Mouse (Mus musculus): ENCODE measurements around the gene Npas2. TPM values are rescaled to one million over a fixed set of nuclear protein-coding genes. Genes with fewer than 3 reads are reported as not detected.

Gene Npas2
- total RNA-seq, 2 experiments from 2014 or later = not detected

DNA sequence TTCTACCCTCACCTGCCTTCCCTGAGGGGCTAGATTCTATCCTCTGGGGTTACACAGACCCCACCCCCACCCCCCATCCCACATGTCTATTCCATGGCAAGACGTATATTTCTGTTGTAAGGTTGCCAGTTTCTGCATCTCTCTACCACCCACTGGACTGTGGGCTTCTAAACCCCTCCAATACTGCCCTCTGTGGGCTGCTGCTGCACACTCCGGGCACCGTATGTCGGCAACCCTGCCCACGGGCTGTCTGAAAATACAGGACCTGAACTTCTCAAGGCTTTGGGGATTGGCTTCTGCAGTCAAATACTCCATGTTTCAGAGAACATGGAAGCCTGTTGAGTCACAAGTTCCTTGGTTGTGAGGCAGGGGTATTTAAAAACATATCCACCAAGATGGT lies 17.4 kb downstream of the Npas2 start:
- ATAC-seq (replicated peaks; ENCODE audit: low FRiP score, poor library complexity, severe bottlenecking) = no peak

- no peak for ATAC-seq (replicated peaks; ENCODE audit: low FRiP score, poor library complexity, severe bottlenecking)
These were observed 19.5 kb downstream of the Npas2 start for GRCm38 (mm10) chr1:39212982-39213381.

DNA sequence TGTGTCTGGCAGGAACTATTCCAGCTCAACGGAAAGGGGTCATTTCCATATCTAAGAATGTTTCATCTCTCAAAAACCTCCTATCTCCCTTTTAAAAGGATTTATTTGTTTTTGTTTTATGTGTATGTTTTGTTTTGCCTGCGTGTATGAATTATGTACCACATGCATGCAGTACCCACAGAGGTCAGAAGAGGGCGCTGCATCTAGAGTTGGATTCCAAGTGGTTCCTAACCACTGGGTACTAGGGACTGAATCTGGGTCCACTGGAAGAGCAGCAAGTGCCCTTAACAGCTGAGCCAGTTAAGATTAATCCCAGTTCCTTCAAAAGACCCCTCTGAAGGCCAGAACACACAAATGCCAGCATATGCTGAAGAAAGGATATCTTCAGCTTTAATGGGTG lies 24.1 kb downstream of the Npas2 start:
- no peak for ATAC-seq (replicated peaks; ENCODE audit: low FRiP score, poor library complexity, severe bottlenecking)

- ATAC-seq (replicated peaks; ENCODE audit: low FRiP score, poor library complexity, severe bottlenecking) = no peak
These were observed 34.9 kb downstream of the Npas2 start for GRCm38 (mm10) chr1:39228401-39228800.

DNA sequence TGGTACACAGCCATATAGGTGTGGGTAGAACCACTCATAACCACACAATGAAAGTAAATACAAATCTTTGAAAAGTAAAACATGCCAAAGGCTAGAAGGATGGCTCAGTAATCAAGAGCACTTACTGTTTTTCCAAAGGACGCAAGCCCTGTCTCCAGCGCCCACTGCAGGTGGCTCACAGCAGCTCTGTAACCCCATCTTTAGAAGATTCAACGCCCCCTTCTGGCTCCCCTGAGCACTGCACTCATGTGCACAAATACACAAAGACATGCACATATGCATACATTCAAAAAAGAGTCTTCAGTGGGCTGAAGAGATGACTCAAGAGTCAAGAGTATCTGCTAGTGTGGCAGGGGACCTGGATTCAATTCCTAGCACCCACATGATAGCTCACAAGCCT lies 36.5 kb downstream of the Npas2 start:
- ATAC-seq (replicated peaks; ENCODE audit: low FRiP score, poor library complexity, severe bottlenecking) = no peak

DNA sequence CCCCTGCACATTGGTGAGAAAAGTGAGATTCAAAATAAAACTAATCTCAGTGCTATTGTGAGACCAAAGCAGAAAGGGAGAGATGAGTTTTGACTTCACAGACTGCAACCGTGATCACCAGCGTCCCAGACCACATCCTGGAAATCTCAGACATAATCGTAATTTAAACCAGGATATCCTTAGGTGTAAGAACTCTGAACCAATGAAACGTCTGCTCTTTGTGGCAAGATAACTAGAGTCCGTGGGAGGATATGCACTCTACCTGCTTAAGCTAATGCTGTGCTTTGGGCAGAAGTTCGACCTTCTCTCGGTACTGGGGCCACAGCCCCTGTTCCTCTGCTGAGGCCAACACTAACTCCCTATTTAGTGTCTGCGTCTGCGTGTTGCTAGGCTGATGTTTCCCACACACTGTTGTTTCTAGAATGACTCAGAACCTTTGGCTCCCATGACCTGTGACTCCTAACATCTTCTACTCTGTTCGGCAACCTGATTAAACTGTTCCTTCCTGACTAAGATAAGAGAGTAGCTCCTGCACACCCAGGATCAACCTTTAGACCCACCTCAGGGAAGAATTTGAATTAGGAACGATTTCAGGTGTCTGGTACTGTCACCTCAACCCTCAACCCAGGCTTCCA lies 41.4 kb downstream of the Npas2 start:
- no peak for ATAC-seq (replicated peaks; ENCODE audit: low FRiP score, poor library complexity, severe bottlenecking)

GRCm38 (mm10) chr1:39237503-39238255 lies 44.1 kb downstream of the Npas2 start:
- ATAC-seq (replicated peaks; ENCODE audit: low FRiP score, poor library complexity, severe bottlenecking) = no peak

DNA sequence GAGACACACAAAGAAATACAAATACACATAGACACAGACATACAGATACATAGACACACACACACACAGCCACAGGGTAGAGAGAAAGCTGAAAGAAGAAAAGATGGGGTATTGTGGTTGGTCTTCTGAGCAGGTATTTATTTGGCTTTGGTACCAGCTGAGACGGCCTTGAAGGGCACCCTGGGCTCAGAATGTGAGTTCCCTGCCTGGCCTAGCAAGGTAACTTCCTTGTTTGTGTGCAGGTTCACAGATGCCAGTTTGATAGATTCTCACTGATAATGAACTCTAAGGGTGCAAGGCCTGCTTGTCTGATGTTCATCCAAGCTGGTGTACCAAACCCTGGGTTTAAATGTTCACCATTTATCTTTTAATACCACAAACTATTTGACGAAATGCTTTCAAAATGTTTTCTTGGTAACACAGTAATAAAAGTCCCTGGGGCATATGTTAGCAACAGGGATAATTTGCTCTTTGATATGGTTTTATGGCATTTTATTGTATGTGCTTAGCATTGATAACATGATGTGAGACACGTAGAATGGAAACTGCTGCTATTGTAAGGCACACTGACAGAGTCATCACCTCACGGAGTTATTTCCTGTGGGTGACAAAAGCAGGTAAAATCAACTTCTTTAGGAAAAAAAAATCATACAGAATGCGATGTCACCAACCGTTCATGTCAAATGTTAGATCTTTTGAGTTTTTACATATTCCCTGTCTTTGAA lies 47.5 kb downstream of the Npas2 start:
- no peak for ATAC-seq (replicated peaks; ENCODE audit: low FRiP score, poor library complexity, severe bottlenecking)

GRCm38 (mm10) chr1:39244726-39245125 lies 51.2 kb downstream of the Npas2 start:
- no peak for ATAC-seq (replicated peaks; ENCODE audit: low FRiP score, poor library complexity, severe bottlenecking)

- no peak for ATAC-seq (replicated peaks; ENCODE audit: low FRiP score, poor library complexity, severe bottlenecking)
These were observed 58.1 kb downstream of the Npas2 start for GRCm38 (mm10) chr1:39251679-39252078.

GRCm38 (mm10) chr1:39253771-39254170 lies 60.2 kb downstream of the Npas2 start:
- no peak for ATAC-seq (replicated peaks; ENCODE audit: low FRiP score, poor library complexity, severe bottlenecking)

GRCm38 (mm10) chr1:39256051-39256450 lies 62.5 kb downstream of the Npas2 start:
- ATAC-seq (replicated peaks; ENCODE audit: low FRiP score, poor library complexity, severe bottlenecking) = no peak

GRCm38 (mm10) chr1:39256513-39257330 lies 63.2 kb downstream of the Npas2 start:
- ATAC-seq (replicated peaks; ENCODE audit: low FRiP score, poor library complexity, severe bottlenecking) = no peak

DNA sequence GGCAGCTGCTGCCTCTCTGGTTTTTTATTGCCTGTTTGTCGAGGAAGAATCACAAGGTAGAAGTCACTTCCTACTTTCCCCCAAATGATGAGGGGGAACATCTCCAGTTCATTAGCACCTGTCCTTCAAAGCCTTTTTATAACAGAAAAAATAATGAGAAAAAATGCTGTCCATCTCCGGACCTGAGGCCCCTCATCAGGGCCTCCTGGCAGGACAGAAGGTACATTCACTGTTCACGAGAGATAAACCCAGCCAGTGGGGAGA lies 63.7 kb downstream of the Npas2 start:
- ATAC-seq (replicated peaks; ENCODE audit: low FRiP score, poor library complexity, severe bottlenecking) = no peak

- no peak for ATAC-seq (replicated peaks; ENCODE audit: low FRiP score, poor library complexity, severe bottlenecking)
These were observed 66.1 kb downstream of the Npas2 start for GRCm38 (mm10) chr1:39259668-39260067.

DNA sequence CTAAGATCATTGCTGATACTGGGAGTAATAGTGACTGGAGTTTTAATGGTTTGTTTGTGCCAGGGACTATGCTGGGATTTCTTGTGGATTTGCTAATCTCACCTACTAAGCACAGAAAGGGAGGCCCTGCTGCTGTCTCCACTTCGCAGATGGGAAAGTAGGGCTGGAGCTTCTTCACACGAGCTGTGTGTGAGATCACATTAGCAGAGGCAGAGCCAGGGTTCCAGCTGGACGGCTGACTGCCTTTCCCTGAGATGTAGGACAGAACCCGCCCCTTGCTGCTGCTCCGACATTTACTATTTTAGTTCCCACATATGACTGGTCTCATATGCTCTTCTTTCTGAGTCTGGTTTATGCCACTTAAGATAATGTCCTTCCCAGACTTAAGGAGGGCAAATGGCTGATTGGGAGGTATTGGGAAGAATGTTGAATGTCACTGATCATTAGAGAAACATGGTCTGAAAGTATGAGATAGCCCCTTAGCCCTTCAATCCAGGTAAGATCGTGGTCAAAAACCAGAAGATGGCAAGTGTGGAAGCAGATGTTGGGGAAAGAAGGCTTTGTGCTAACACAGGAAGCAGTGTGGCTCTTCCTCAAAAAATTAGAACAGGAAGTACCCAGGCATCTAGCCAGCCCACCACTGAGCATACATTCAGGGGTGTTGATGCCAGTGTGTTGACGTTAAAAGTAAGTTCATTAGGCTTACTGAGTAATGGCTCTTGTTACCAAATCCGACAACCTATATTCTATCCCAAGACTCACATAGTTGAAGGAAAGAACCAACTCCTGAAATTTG lies 66.8 kb downstream of the Npas2 start:
- ATAC-seq (replicated peaks; ENCODE audit: low FRiP score, poor library complexity, severe bottlenecking) = no peak

DNA sequence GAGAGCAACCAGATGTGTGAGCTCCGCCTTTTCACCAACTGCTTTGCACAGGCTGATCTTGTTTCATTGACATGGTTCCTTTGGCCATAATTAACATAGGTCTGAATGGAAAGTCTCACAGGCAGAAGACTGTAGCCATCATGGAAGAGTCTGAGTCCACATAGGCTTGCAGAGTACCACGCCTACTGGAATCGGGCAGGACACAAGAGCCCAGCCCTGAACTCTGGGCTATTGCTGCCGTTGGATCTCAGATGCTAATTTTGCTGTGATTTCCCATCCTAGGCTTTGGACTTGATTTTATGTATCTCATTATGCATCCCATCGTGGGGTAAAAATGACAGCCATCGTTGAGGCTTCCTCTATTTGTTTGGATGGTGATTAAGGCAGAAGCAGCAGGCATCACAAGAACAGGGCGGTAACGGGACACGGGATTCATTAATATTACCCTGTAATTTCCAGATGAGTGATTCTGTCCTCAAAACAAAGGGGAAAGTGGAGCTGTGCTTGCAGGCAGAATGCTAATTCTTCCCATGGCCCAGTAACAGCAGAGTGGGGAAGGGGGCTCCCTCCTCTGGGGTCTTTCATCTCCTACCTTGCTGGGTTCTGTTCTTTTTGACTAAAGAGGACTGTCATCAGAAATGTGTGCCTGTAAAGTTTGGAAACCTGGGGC lies 73.4 kb downstream of the Npas2 start:
- no peak for ATAC-seq (replicated peaks; ENCODE audit: low FRiP score, poor library complexity, severe bottlenecking)

DNA sequence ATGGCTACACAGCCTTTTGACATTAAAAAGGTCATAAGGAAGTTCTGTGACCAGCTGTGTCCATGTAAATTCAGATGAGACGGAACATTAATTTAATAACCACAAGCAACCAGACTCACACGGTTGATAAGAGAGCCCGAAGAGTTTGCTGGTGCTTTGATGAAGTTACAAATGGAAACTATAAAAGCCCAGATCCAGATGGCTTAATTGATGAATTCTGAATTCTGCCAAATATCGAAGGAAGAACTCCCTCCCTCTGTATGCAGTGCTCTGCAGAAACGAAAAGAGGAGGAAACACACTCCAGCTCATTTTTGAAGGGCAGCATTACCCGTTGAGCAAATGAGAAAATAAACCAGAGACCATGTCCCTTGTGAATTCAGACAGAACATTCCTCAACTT lies 79.4 kb downstream of the Npas2 start:
- no peak for ATAC-seq (replicated peaks; ENCODE audit: low FRiP score, poor library complexity, severe bottlenecking)

GRCm38 (mm10) chr1:39280391-39280790 lies 86.9 kb downstream of the Npas2 start:
- ATAC-seq (replicated peaks; ENCODE audit: low FRiP score, poor library complexity, severe bottlenecking) = no peak

All from erythroblast, adult 5-6 weeks (primary cell).